Mouse (Mus musculus): Measurements from ENCODE around the gene Ccnb1ip1.
"Not testable (repeated sequence)": the region's sequence is repeated elsewhere in the genome, so short reads cannot be mapped to it uniquely, and the experiment has no call there.

Gene Ccnb1ip1

GRCm38 (mm10) chr14:50807487-50808072 lies at the start of gene Ccnb1ip1, which contains the start of gene Parp2:
Ccnb1ip1 (minus strand) TSS chr14:50807732.
Parp2 (plus strand) TSS chr14:50807841.
- DNase-seq = peak; percentile 88

- DNase-seq = no peak
These were observed 48.3 kb upstream of the Ccnb1ip1 start for GRCm38 (mm10) chr14:50855788-50856187.

- DNase-seq = peak; percentile 18
These were observed 29.7 kb upstream of the Ccnb1ip1 start for GRCm38 (mm10) chr14:50837236-50837635.

- no peak for DNase-seq
These were observed 26.9 kb upstream of the Ccnb1ip1 start for GRCm38 (mm10) chr14:50834435-50834834.

GRCm38 (mm10) chr14:50833964-50834363 lies 26.4 kb upstream of the Ccnb1ip1 start:
- DNase-seq = no peak

- no peak for DNase-seq
These were observed 22.3 kb upstream of the Ccnb1ip1 start for GRCm38 (mm10) chr14:50829878-50830277.

- DNase-seq = no peak
These were observed 19.0 kb upstream of the Ccnb1ip1 start for GRCm38 (mm10) chr14:50826579-50826978.

GRCm38 (mm10) chr14:50824219-50824618 lies 16.7 kb upstream of the Ccnb1ip1 start:
- no peak for DNase-seq

GRCm38 (mm10) chr14:50823240-50823639 lies 15.7 kb upstream of the Ccnb1ip1 start:
- DNase-seq = no peak

GRCm38 (mm10) chr14:50813060-50813459 lies 5.5 kb upstream of the Ccnb1ip1 start:
- no peak for DNase-seq

GRCm38 (mm10) chr14:50806469-50806868 lies 1.1 kb downstream of the Ccnb1ip1 start:
- DNase-seq = not testable (repeated sequence)

- DNase-seq = no peak
These were observed 2.8 kb downstream of the Ccnb1ip1 start for GRCm38 (mm10) chr14:50804683-50805082.

GRCm38 (mm10) chr14:50802843-50803562 lies 4.5 kb downstream of the Ccnb1ip1 start:
- DNase-seq = no peak

GRCm38 (mm10) chr14:50802441-50802840 lies 5.1 kb downstream of the Ccnb1ip1 start:
- no peak for DNase-seq

- DNase-seq = peak; percentile 13
These were observed 7.9 kb downstream of the Ccnb1ip1 start for GRCm38 (mm10) chr14:50799502-50800259.

GRCm38 (mm10) chr14:50798512-50798911 lies 9.0 kb downstream of the Ccnb1ip1 start:
- no peak for DNase-seq

- DNase-seq = no peak
These were observed 11.1 kb downstream of the Ccnb1ip1 start for GRCm38 (mm10) chr14:50796464-50796863.

GRCm38 (mm10) chr14:50795965-50796364 lies 11.6 kb downstream of the Ccnb1ip1 start:
- DNase-seq = no peak

- DNase-seq = no peak
These were observed 12.1 kb downstream of the Ccnb1ip1 start for GRCm38 (mm10) chr14:50795261-50795935.

- DNase-seq = no peak
These were observed 19.4 kb downstream of the Ccnb1ip1 start for GRCm38 (mm10) chr14:50788157-50788556.

GRCm38 (mm10) chr14:50785251-50785637 lies 22.3 kb downstream of the Ccnb1ip1 start, which contains the start of gene Ttc5:
Ttc5 (minus strand) TSS chr14:50785519.
- peak; percentile 92 for DNase-seq

- DNase-seq = no peak
These were observed 22.9 kb downstream of the Ccnb1ip1 start for GRCm38 (mm10) chr14:50784391-50785250.

All from right cerebral cortex, postnatal 4 days (tissue).